Mouse (Mus musculus) spleen, adult 2 months (tissue): Measurements from ENCODE around the gene Elmod3.

Source experiments
- CTCF ChIP-seq: fragments of 200-500 bp; IDR thresholded peaks from 2 replicates; pipeline ENCODE4 v1.5.1; 2011; ENCODE audit warnings: mild to moderate bottlenecking, inconsistent platforms; ENCODE audit not compliant: insufficient read depth, insufficient read length, insufficient replicate concordance; ENCODE audit errors: extremely low read depth
- POLR2A ChIP-seq: fragments of 200-500 bp; IDR thresholded peaks from 2 replicates; pipeline ENCODE4 v1.6.1; 2011; ENCODE audit warnings: low read depth, low read length, inconsistent platforms

- peak; percentile 38; the same call in 1 of the 2 replicates for TF ChIP-seq CTCF
- TF ChIP-seq POLR2A: no peak
These were observed 37.7 kb upstream of the Elmod3 start for GRCm38 (mm10) chr6:72635760-72636431.
